Mouse (Mus musculus): ENCODE data around the gene Fam76a.

GRCm38 (mm10) chr4:132894402-132894801 lies 28.0 kb downstream of the Fam76a start:
- no peak for TF ChIP-seq CTCF (IDR thresholded peaks at IDR 0.05; ENCODE audit: low read depth)
- TF ChIP-seq EP300 (IDR thresholded peaks at IDR 0.05; ENCODE audit: low read depth): no peak
